Mouse (Mus musculus): Measurements from ENCODE around the gene Clint1. TPM values are rescaled to one million over a fixed set of nuclear protein-coding genes. Genes with fewer than 3 reads are reported as not detected.
A peak's percentile ranks its signal among the peaks of the same experiment; 100 is the strongest.

Gene Clint1
- polyA plus RNA-seq, 1 experiment from 2014 or later: 100 TPM

- WGBS: 97% methylated on average over 7 of the region's 7 CpGs
- no peak overlapping the region for H3K27ac ChIP-seq
- H3K9me3 ChIP-seq: no peaks in the 10 kb centered on the region
- ATAC-seq (ENCODE audit: insufficient number of reproducible peaks, insufficient read depth, low FRiP score, low TSS enrichment): no peak
- no peak overlapping the region for H3K4me3 ChIP-seq
- peaks cover 65% of the 10 kb centered on the region for H3K36me3 ChIP-seq
- H3K4me1 ChIP-seq: no peaks in the 10 kb centered on the region
- H3K4me2 ChIP-seq (replicated peaks): no peak overlapping the region
- H3K9ac ChIP-seq: no peak overlapping the region
- H3K27me3 ChIP-seq: no peaks in the 10 kb centered on the region
Observed at GRCm38 (mm10) chr11:45908894-45909293, 57.0 kb downstream of the Clint1 start.

GRCm38 (mm10) chr11:45910701-45911100 lies 58.9 kb downstream of the Clint1 start:
- ATAC-seq (ENCODE audit: insufficient number of reproducible peaks, insufficient read depth, low FRiP score, low TSS enrichment): no peak
- H3K36me3 ChIP-seq: peaks cover 60% of the 10 kb centered on the region

GRCm38 (mm10) chr11:45916196-45916595 lies 64.3 kb downstream of the Clint1 start:
- Histone ChIP-seq H3K9ac (no peak overlapping the region), H3K27me3 (no peaks in the 10 kb centered on the region), H3K4me2 (replicated peaks) (no peak overlapping the region), H3K4me3 (no peak overlapping the region), H3K36me3 (peaks cover 15% of the 10 kb centered on the region), H3K9me3 (no peaks in the 10 kb centered on the region), H3K4me1 (peaks cover 5% of the 10 kb centered on the region; the same call in 1 of the 2 replicates), H3K27ac (no peak overlapping the region)
- WGBS: 83% methylated on average over 10 of the region's 10 CpGs
- ATAC-seq (ENCODE audit: insufficient number of reproducible peaks, insufficient read depth, low FRiP score, low TSS enrichment): no peak

More at GRCm38 (mm10) chr11:45910701-45911100, 58.9 kb downstream of the Clint1 start:
- 96% methylated on average over 5 of the region's 5 CpGs for WGBS
- H3K4me2 ChIP-seq (replicated peaks): no peak overlapping the region
- H3K9me3 ChIP-seq: no peaks in the 10 kb centered on the region
- no peak overlapping the region for H3K9ac ChIP-seq
- no peak overlapping the region for H3K4me3 ChIP-seq
- H3K4me1 ChIP-seq: no peaks in the 10 kb centered on the region
- no peaks in the 10 kb centered on the region for H3K27me3 ChIP-seq
- H3K27ac ChIP-seq: no peak overlapping the region

GRCm38 (mm10) chr11:45918018-45918417 lies 66.2 kb downstream of the Clint1 start:
- no peak overlapping the region for H3K9ac ChIP-seq
- no peak overlapping the region for H3K4me3 ChIP-seq
- H3K36me3 ChIP-seq: no peaks in the 10 kb centered on the region
- 95% methylated on average over 6 of the region's 6 CpGs for WGBS
- H3K27me3 ChIP-seq: no peaks in the 10 kb centered on the region
- no peak overlapping the region for H3K4me2 ChIP-seq (replicated peaks)
- peaks cover 10% of the 10 kb centered on the region; the same call in 1 of the 2 replicates for H3K4me1 ChIP-seq
- ATAC-seq (ENCODE audit: insufficient number of reproducible peaks, insufficient read depth, low FRiP score, low TSS enrichment): no peak
- no peaks in the 10 kb centered on the region for H3K9me3 ChIP-seq
- no peak overlapping the region for H3K27ac ChIP-seq

- H3K4me1 ChIP-seq: peaks cover 10% of the 10 kb centered on the region; the same call in 1 of the 2 replicates
- H3K27me3 ChIP-seq: no peaks in the 10 kb centered on the region
- H3K4me3 ChIP-seq: no peak overlapping the region
- WGBS: 87% methylated on average over 4 of the region's 4 CpGs
- H3K36me3 ChIP-seq: no peaks in the 10 kb centered on the region
- no peak overlapping the region for H3K27ac ChIP-seq
- no peak overlapping the region for H3K4me2 ChIP-seq (replicated peaks)
- H3K9ac ChIP-seq: no peak overlapping the region
- no peaks in the 10 kb centered on the region for H3K9me3 ChIP-seq
- ATAC-seq (ENCODE audit: insufficient number of reproducible peaks, insufficient read depth, low FRiP score, low TSS enrichment): no peak
Observed at GRCm38 (mm10) chr11:45918836-45919235, 67.0 kb downstream of the Clint1 start.

- Histone ChIP-seq H3K4me3 (no peak overlapping the region), H3K4me2 (replicated peaks) (peak overlapping the region; percentile 20; the same call in 1 of the 2 replicates), H3K9ac (no peak overlapping the region), H3K4me1 (peaks cover 10% of the 10 kb centered on the region; the same call in 1 of the 2 replicates), H3K27ac (no peak overlapping the region), H3K36me3 (no peaks in the 10 kb centered on the region), H3K9me3 (no peaks in the 10 kb centered on the region), H3K27me3 (no peaks in the 10 kb centered on the region)
- 55% methylated on average over 8 of the region's 8 CpGs for WGBS
- no peak for ATAC-seq (ENCODE audit: insufficient number of reproducible peaks, insufficient read depth, low FRiP score, low TSS enrichment)
Observed at GRCm38 (mm10) chr11:45921026-45921425, 69.2 kb downstream of the Clint1 start.

GRCm38 (mm10) chr11:45921480-45921898 lies 69.6 kb downstream of the Clint1 start:
- no peaks in the 10 kb centered on the region for H3K36me3 ChIP-seq
- no peak overlapping the region for H3K27ac ChIP-seq
- H3K4me3 ChIP-seq: no peak overlapping the region
- no peak for ATAC-seq (ENCODE audit: insufficient number of reproducible peaks, insufficient read depth, low FRiP score, low TSS enrichment)
- no peaks in the 10 kb centered on the region for H3K27me3 ChIP-seq
- no peak overlapping the region for H3K9ac ChIP-seq
- no peaks in the 10 kb centered on the region for H3K9me3 ChIP-seq
- H3K4me1 ChIP-seq: peaks cover 10% of the 10 kb centered on the region; the same call in 1 of the 2 replicates
- 13% methylated on average over 10 of the region's 10 CpGs for WGBS
- peak overlapping the region; percentile 20; the same call in 1 of the 2 replicates for H3K4me2 ChIP-seq (replicated peaks)

- no peaks in the 10 kb centered on the region for H3K27me3 ChIP-seq
- ATAC-seq (ENCODE audit: insufficient number of reproducible peaks, insufficient read depth, low FRiP score, low TSS enrichment): 0 out of 2 replicates have a peak, but pooled peaks have one; percentile 52
- peaks cover 10% of the 10 kb centered on the region; the same call in 1 of the 2 replicates for H3K4me1 ChIP-seq
- no peak overlapping the region for H3K9ac ChIP-seq
- H3K9me3 ChIP-seq: no peaks in the 10 kb centered on the region
- peaks cover 8% of the 10 kb centered on the region; the same call in 1 of the 2 replicates for H3K36me3 ChIP-seq
- WGBS: 30% methylated on average over 6 of the region's 6 CpGs
- H3K4me3 ChIP-seq: no peak overlapping the region
- no peak overlapping the region for H3K4me2 ChIP-seq (replicated peaks)
- H3K27ac ChIP-seq: no peak overlapping the region
Observed at GRCm38 (mm10) chr11:45925436-45925835, 73.6 kb downstream of the Clint1 start.

- WGBS: 1% methylated on average over 9 of the region's 9 CpGs
- H3K27me3 ChIP-seq: no peaks in the 10 kb centered on the region
- H3K4me2 ChIP-seq (replicated peaks): peak overlapping the region; percentile 48
- H3K4me3 ChIP-seq: peak overlapping the region; percentile 31
- 0 out of 2 replicates have a peak, but pooled peaks cover under 1% of the 10 kb centered on the region for H3K4me1 ChIP-seq
- H3K36me3 ChIP-seq: peaks cover 8% of the 10 kb centered on the region; the same call in 1 of the 2 replicates
- ATAC-seq (ENCODE audit: insufficient number of reproducible peaks, insufficient read depth, low FRiP score, low TSS enrichment): peak; percentile 37
- H3K9ac ChIP-seq: peak overlapping the region; percentile 20; the same call in 1 of the 2 replicates
- H3K9me3 ChIP-seq: no peaks in the 10 kb centered on the region
- H3K27ac ChIP-seq: no peak overlapping the region
Observed at GRCm38 (mm10) chr11:45926640-45927082, 74.8 kb downstream of the Clint1 start.

GRCm38 (mm10) chr11:45927456-45927855 lies 75.6 kb downstream of the Clint1 start:
- Histone ChIP-seq H3K27me3 (no peaks in the 10 kb centered on the region), H3K4me1 (no peaks in the 10 kb centered on the region), H3K27ac (no peak overlapping the region), H3K36me3 (peaks cover 10% of the 10 kb centered on the region), H3K4me2 (replicated peaks) (no peak overlapping the region), H3K9me3 (no peaks in the 10 kb centered on the region), H3K4me3 (no peak overlapping the region), H3K9ac (no peak overlapping the region)
- WGBS: 63% methylated on average over 5 of the region's 5 CpGs
- ATAC-seq (ENCODE audit: insufficient number of reproducible peaks, insufficient read depth, low FRiP score, low TSS enrichment): no peak

GRCm38 (mm10) chr11:45929541-45929940 lies 77.7 kb downstream of the Clint1 start:
- no peak for ATAC-seq (ENCODE audit: insufficient number of reproducible peaks, insufficient read depth, low FRiP score, low TSS enrichment)
- no peak overlapping the region for H3K4me2 ChIP-seq (replicated peaks)
- no peaks in the 10 kb centered on the region for H3K9me3 ChIP-seq
- H3K9ac ChIP-seq: no peak overlapping the region
- H3K27me3 ChIP-seq: no peaks in the 10 kb centered on the region
- WGBS: 84% methylated on average over 10 of the region's 10 CpGs
- H3K36me3 ChIP-seq: peaks cover 30% of the 10 kb centered on the region
- no peaks in the 10 kb centered on the region for H3K4me1 ChIP-seq
- H3K27ac ChIP-seq: no peak overlapping the region
- H3K4me3 ChIP-seq: no peak overlapping the region

- no peak overlapping the region for H3K9ac ChIP-seq
- 90% methylated on average over 10 of the region's 10 CpGs for WGBS
- no peak for ATAC-seq (ENCODE audit: insufficient number of reproducible peaks, insufficient read depth, low FRiP score, low TSS enrichment)
- H3K36me3 ChIP-seq: peaks cover 47% of the 10 kb centered on the region
- H3K9me3 ChIP-seq: no peaks in the 10 kb centered on the region
- no peak overlapping the region for H3K27ac ChIP-seq
- H3K4me2 ChIP-seq (replicated peaks): no peak overlapping the region
- no peaks in the 10 kb centered on the region for H3K4me1 ChIP-seq
- H3K4me3 ChIP-seq: no peak overlapping the region
- no peaks in the 10 kb centered on the region for H3K27me3 ChIP-seq
Observed at GRCm38 (mm10) chr11:45932771-45933170, 80.9 kb downstream of the Clint1 start.

All from embryonic facial prominence, embryonic 12.5 days (tissue).